Mouse (Mus musculus) spleen, adult 2 months (tissue): Measurements from ENCODE around the gene Gar1. TPM values are rescaled to one million over a fixed set of nuclear protein-coding genes. Genes with fewer than 3 reads are reported as not detected.

Source experiments
- DNase-seq, 2 experiments: peaks; one replicate each; pipeline versions ENCODE4 v3.0.0 to v3.0.0-alpha.2; 2012 to 2021; ENCODE audit warnings: low spot score in 2 of 2, low read depth in 1 of 2
- H3K27ac ChIP-seq: fragments of 200-500 bp; 2 replicates; pipeline ENCODE4 v1.5.1; 2012; ENCODE audit warnings: low read length, inconsistent platforms; ENCODE audit not compliant: insufficient read depth
- H3K27me3 ChIP-seq: fragments of 200-500 bp; 2 replicates; pipeline ENCODE4 v1.6.1; 2012; ENCODE audit warnings: mild to moderate bottlenecking, moderate library complexity, low read length, inconsistent platforms; ENCODE audit not compliant: control insufficient read depth, insufficient read depth
- H3K36me3 ChIP-seq: fragments of 200-500 bp; 2 replicates; pipeline ENCODE4 v1.6.1; 2012; ENCODE audit warnings: mild to moderate bottlenecking, low read length, inconsistent platforms; ENCODE audit not compliant: control insufficient read depth, insufficient read depth
- H3K4me1 ChIP-seq: fragments of 200-500 bp; 2 replicates; pipeline ENCODE4 v1.6.1; 2011; ENCODE audit warnings: inconsistent platforms; ENCODE audit not compliant: control insufficient read depth, insufficient read depth, insufficient read length
- H3K4me3 ChIP-seq: fragments of 200-500 bp; 2 replicates; pipeline ENCODE4 v1.5.1; 2011; ENCODE audit warnings: mild to moderate bottlenecking, inconsistent platforms; ENCODE audit not compliant: insufficient read depth, insufficient read length; ENCODE audit errors: extremely low read depth
- CTCF ChIP-seq: fragments of 200-500 bp; IDR thresholded peaks from 2 replicates; pipeline ENCODE4 v1.5.1; 2011; ENCODE audit warnings: mild to moderate bottlenecking, inconsistent platforms; ENCODE audit not compliant: insufficient read depth, insufficient read length, insufficient replicate concordance; ENCODE audit errors: extremely low read depth
- POLR2A ChIP-seq: fragments of 200-500 bp; IDR thresholded peaks from 2 replicates; pipeline ENCODE4 v1.6.1; 2011; ENCODE audit warnings: low read depth, low read length, inconsistent platforms
- WGBS: fragments of 180-500 bp; shearing (Covaris S2); methylation state at CpG from one replicate; pipeline ENCODE4 v1.1.7; 2018; 5-methylcytosine and 5-hydroxymethylcytosine counted together
- polyA plus RNA-seq: library from polyadenylated mRNA; depleted of rRNA; stranded (reverse); fragments of >200 nt; gene quantifications from 2 replicates; pipeline ENCODE4 v1.2.3, GENCODE M21; 2012; rRNA removed

Gene Gar1
- polyA plus RNA-seq, result 29.3 and 30.6 TPM in 2 replicates

DNA sequence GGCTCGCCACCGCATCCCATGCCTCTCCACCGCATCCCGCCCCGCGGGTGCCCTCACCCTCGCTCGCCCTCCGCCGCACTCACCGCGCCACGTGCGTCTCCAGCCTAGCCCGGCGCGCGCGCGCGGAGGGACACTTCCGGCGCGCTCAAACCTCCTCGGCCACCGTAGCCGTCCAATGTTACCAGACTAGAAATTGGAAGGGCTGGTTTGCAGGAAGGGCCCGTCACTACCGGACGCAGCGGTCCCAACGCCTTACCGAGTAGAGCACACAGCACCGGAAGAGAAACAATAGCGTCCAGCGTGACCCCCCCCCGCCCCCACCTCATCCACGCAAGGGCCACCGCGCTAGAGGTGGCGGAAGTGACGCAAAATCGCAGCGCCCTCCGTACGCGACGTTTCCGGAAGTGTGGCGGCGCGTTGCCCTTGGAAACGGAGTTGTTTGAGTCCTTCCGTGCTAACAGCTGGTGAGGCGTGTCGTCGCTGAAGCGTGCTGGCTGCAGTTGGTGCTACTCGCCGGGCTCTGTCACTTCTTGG lies at the start of gene Gar1:
TSS of gene Gar1 (minus strand) at position 362 of the 534 bp plus-strand sequence.
- no peaks in the 10 kb centered on the region for H3K36me3 ChIP-seq
- peak within 1 kb of the TSS; percentile 88 for H3K27ac ChIP-seq
- H3K4me1 ChIP-seq, result peaks cover 3% of the 10 kb centered on the region; the same call in 1 of the 2 replicates
- H3K4me3 ChIP-seq, result peak within 1 kb of the TSS; percentile 72
- DNase-seq, result peak; percentile 93 to 96
- TF ChIP-seq CTCF (no peak), POLR2A (no peak)
- WGBS, result 1% methylated on average over 57 of the region's 60 CpGs
- H3K27me3 ChIP-seq, result no peaks in the 10 kb centered on the region

DNA sequence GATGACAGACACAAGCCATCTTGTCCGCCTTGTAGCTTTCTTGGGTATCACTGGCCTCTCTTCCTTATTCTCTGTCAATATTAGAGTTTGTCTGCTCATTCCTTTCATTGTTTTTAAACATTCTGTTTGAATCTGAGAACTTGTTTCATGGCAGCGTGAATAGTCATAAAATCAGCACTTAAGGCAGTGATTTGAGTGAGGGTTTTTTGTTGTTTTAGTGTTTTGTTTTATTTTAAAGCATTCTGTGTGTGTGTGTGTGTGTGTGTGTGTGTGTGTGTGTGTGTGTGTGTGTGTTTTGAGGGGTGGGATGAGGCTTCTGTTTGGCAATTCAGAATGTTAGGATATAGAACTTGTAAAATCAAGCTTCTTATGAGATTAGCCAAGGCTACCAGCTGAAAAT lies 48.7 kb upstream of the Gar1 start:
- H3K4me3 ChIP-seq, result no peak overlapping the region
- 89% methylated on average over 2 of the region's 2 CpGs for WGBS
- DNase-seq, result no peak
- H3K27me3 ChIP-seq, result no peaks in the 10 kb centered on the region
- TF ChIP-seq CTCF, result no peak
- TF ChIP-seq POLR2A, result no peak
- no peaks in the 10 kb centered on the region for H3K36me3 ChIP-seq
- no peak overlapping the region for H3K27ac ChIP-seq
- H3K4me1 ChIP-seq, result peaks cover 5% of the 10 kb centered on the region; the same call in 1 of the 2 replicates

DNA sequence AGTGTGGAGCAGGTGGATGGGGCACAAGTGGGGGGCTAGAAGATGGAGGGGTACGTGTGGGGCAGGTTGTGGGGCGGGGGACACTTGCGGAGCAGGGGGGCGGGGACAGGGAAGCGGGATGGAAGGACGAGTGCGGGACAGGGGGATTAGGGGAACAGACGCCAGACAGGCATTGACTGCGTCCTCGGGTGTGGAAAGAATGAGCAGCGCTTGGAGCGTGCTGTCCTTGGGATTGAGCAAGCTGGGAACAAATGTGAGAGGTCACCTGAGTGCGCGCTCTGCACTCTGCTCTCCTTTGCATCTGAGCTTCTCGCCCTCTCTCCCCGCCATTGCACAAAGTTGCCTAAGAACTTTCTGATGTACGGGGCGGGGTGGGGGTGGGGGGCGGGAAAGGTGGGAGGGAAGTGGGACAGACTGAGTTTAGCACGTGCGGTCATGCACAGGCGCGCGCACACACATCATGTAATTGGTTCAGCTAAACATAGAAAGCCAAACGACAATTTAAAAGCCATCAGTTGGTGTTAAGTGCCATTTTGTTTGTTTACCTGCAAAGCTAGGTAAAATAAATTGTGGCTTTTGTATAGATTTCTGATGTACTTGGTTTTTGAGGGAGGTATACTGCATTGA lies 48.0 kb upstream of the Gar1 start:
- DNase-seq, result no peak
- Histone ChIP-seq H3K4me1 (peaks cover 5% of the 10 kb centered on the region; the same call in 1 of the 2 replicates), H3K36me3 (no peaks in the 10 kb centered on the region), H3K27ac (no peak overlapping the region), H3K4me3 (peak overlapping the region; percentile 87), H3K27me3 (no peaks in the 10 kb centered on the region)
- under 1% methylated on average over 25 of the region's 25 CpGs for WGBS
- no peak for TF ChIP-seq POLR2A
- no peak for TF ChIP-seq CTCF

DNA sequence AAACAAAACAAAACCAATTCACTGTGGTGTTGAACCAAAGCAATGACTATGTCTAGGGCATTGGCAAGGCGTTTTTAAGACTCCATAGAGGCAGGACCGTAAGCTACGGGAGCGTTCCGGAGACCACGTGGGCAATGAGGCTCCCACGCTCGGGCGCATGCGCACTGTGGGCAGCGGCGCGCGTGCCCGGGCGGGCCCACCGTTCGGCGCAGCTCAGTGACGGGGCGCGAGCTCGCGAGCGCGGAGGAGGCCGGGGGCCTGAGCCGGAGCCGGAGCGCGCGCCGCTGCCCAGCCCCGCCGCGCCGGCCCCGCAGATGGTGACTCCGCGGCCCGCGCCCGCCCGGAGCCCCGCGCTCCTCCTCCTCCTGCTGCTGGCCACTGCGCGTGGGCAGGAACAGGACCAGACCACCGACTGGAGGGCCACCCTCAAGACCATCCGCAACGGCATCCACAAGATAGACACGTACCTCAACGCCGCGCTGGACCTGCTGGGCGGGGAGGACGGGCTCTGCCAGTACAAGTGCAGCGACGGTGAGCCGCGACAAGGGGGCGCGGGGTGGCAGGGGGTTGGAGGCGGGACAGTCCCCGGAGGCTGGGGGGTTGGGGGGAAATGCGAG lies 47.3 kb upstream of the Gar1 start, which contains the start of gene Pla2g12a:
TSS of gene Pla2g12a (plus strand) at position 202 of the 617 bp plus-strand sequence.
- 1% methylated on average over 63 of the region's 66 CpGs for WGBS
- H3K27me3 ChIP-seq, result no peaks in the 10 kb centered on the region
- peaks cover 5% of the 10 kb centered on the region; the same call in 1 of the 2 replicates for H3K4me1 ChIP-seq
- peak; percentile 49 to 82 for DNase-seq
- H3K36me3 ChIP-seq, result no peaks in the 10 kb centered on the region
- H3K4me3 ChIP-seq, result peak within 1 kb of the TSS; percentile 87
- TF ChIP-seq CTCF (no peak), POLR2A (no peak)
- H3K27ac ChIP-seq, result no peak within 1 kb of the TSS

DNA sequence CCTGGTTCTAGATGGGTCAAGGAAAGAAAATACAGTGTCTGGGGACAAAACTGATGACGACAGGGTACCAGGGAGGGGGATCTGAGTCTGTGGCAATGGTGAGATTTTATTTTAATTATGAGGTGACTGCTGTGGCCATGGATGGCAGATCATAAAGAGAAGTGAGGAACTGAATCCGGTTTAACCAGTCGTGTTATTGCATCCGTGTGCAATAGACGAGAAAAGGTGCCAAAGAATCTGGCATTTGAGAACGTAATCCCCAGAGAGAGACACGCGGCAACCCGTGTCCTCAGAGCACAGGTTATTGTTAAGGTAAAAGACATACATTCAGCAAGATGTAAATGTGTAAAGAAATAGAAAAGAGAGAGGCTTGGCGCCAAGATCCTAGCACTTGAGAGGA lies 46.1 kb upstream of the Gar1 start:
- Histone ChIP-seq H3K4me3 (no peak overlapping the region), H3K4me1 (peaks cover 5% of the 10 kb centered on the region; the same call in 1 of the 2 replicates), H3K27me3 (no peaks in the 10 kb centered on the region), H3K36me3 (no peaks in the 10 kb centered on the region), H3K27ac (no peak overlapping the region)
- no peak for DNase-seq
- no peak for TF ChIP-seq CTCF
- TF ChIP-seq POLR2A, result no peak
- WGBS, result 60% methylated on average over 10 of the region's 10 CpGs

DNA sequence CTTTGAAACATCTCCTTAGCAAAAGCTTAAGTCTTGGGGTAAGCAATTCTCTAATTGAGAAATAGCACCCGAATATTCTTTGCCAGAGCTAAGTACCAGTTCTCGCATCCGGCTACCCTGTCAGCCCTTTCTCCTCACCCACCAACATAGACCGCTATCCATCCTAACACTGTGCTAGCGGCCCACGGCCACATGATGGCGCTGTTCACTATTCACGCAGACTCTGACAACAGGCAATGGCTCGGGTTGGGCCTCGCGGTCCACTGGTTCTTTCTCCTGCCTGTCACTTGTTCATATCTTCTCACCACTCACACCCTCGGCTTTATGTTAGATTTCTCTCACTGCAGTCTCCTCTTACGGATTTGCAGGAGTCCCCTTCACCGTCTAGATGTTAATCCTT lies 32.5 kb upstream of the Gar1 start:
- TF ChIP-seq POLR2A (no peak), CTCF (peak; percentile 63; the same call in 1 of the 2 replicates)
- H3K36me3 ChIP-seq, result no peaks in the 10 kb centered on the region
- no peaks in the 10 kb centered on the region for H3K27me3 ChIP-seq
- 63% methylated on average over 14 of the region's 14 CpGs for WGBS
- H3K27ac ChIP-seq, result no peak overlapping the region
- DNase-seq, result peak in 1 of 2 experiments; percentile 34
- no peaks in the 10 kb centered on the region for H3K4me1 ChIP-seq
- no peak overlapping the region for H3K4me3 ChIP-seq
